Mouse (Mus musculus): ENCODE results near the gene Dnajc4.
"Not testable (repeated sequence)": the region's sequence is repeated elsewhere in the genome, so short reads cannot be mapped to it uniquely, and the experiment has no call there.

Dnajc4 gene

GRCm38 (mm10) chr19:6995255-6995991, 3.1 kb upstream of the Dnajc4 start:
- DNase-seq (ENCODE audit: low spot score), result peak; percentile 25

- DNase-seq (ENCODE audit: low spot score), result no peak
Observed at GRCm38 (mm10) chr19:6994489-6994888, 2.1 kb upstream of the Dnajc4 start.

GRCm38 (mm10) chr19:6994002-6994401, 1.6 kb upstream of the Dnajc4 start:
- no peak for DNase-seq (ENCODE audit: low spot score)

- no peak for DNase-seq (ENCODE audit: low spot score)
Observed at GRCm38 (mm10) chr19:6993011-6993770, 819 bp upstream of the Dnajc4 start.

- DNase-seq (ENCODE audit: low spot score), result not testable (repeated sequence)
Observed at GRCm38 (mm10) chr19:6991166-6991565, 1.2 kb downstream of the Dnajc4 start.

- no peak for DNase-seq (ENCODE audit: low spot score)
Observed at GRCm38 (mm10) chr19:6990712-6991111, 1.7 kb downstream of the Dnajc4 start.

GRCm38 (mm10) chr19:6989251-6989650, 3.1 kb downstream of the Dnajc4 start:
- DNase-seq (ENCODE audit: low spot score), result no peak

GRCm38 (mm10) chr19:6987904-6988285, 4.5 kb downstream of the Dnajc4 start:
- no peak for DNase-seq (ENCODE audit: low spot score)

- peak; percentile 41 for DNase-seq (ENCODE audit: low spot score)
Observed at GRCm38 (mm10) chr19:6987061-6987903, 5.1 kb downstream of the Dnajc4 start, which contains the start of gene Vegfb. TSS of gene Vegfb (minus strand) at chr19:6987651.

- DNase-seq (ENCODE audit: low spot score), result no peak
Observed at GRCm38 (mm10) chr19:6985951-6986708, 6.2 kb downstream of the Dnajc4 start.

- DNase-seq (ENCODE audit: low spot score), result no peak
Observed at GRCm38 (mm10) chr19:6985300-6985699, 7.1 kb downstream of the Dnajc4 start.

- DNase-seq (ENCODE audit: low spot score), result no peak
Observed at GRCm38 (mm10) chr19:6983621-6984020, 8.8 kb downstream of the Dnajc4 start.

GRCm38 (mm10) chr19:6981465-6981864, 10.9 kb downstream of the Dnajc4 start:
- DNase-seq (ENCODE audit: low spot score), result no peak

GRCm38 (mm10) chr19:6980381-6981093, 11.8 kb downstream of the Dnajc4 start, which contains the start of gene Fkbp2:
TSS of gene Fkbp2 (minus strand) at chr19:6980501.
- peak; percentile 99 for DNase-seq (ENCODE audit: low spot score)

- peak; percentile 99 for DNase-seq (ENCODE audit: low spot score)
Observed at GRCm38 (mm10) chr19:6979486-6980380, 12.6 kb downstream of the Dnajc4 start.

- peak; percentile 28 for DNase-seq (ENCODE audit: low spot score)
Observed at GRCm38 (mm10) chr19:6979001-6979479, 13.3 kb downstream of the Dnajc4 start.

GRCm38 (mm10) chr19:6978639-6978974, 13.8 kb downstream of the Dnajc4 start:
- no peak for DNase-seq (ENCODE audit: low spot score)

- DNase-seq (ENCODE audit: low spot score), result no peak
Observed at GRCm38 (mm10) chr19:6977759-6978638, 14.4 kb downstream of the Dnajc4 start.
